Comparison of ENCODE assay signal across 17 mouse cellular contexts in the genomic region with DNA sequence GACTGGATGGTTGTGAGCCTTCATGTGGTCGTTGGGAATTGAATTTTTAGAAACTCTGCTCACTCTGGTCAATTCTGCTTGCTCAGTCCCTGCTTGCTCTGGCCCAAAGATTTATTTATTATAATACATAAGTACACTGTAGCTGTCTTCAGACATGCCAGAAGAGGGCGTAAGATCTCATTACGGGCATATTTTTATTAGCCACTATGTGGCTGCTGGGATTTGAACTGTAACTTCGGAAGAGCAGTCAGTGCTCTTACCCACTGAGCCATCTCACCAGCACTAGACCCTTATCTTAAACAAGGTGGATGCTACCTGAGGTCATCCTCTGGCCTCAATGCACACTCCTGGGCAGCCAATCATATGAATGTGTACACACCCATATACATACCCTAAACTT. TPM values are rescaled to one million over a fixed set of nuclear protein-coding genes. Genes with fewer than 3 reads are reported as not detected.
A peak's percentile ranks its signal among the peaks of the same experiment; 100 is the strongest.
DNase-seq lines count a peak whose midpoint lies in the region; ATAC-seq and TF ChIP-seq lines count a peak whose summit lies in the region.
"Not testable (repeated sequence)": the region's sequence is repeated elsewhere in the genome, so short reads cannot be mapped to it uniquely, and the experiment has no call there.
"Had no signal": no experiment of that assay in that cellular context is flagged by ENCODE, and none has a peak within 500 bp of the region (broad histone marks: within the 10 kb centered on the region; RNA-seq: fewer than 3 reads in every experiment).

No protein-coding gene starts in this region.

- not testable (repeated sequence) for H3K36me3 ChIP-seq in lung, postnatal 0 days (ENCODE audit: insufficient read depth, low read length); splenic B cell, adult 2 months (ENCODE audit: control insufficient read depth, insufficient read depth, low read length, poor library complexity, severe bottlenecking)

- not testable (repeated sequence) for H3K27ac ChIP-seq in layer of hippocampus, adult 2 months; lung, postnatal 0 days (ENCODE audit: low read length)

- not testable (repeated sequence) for H3K4me2 ChIP-seq in lung, postnatal 0 days (replicated peaks; ENCODE audit: low read depth, low read length)

- WGBS in lung, postnatal 0 days: 69% methylated on average over 4 of the region's 4 CpGs

- CTCF ChIA-PET in Patski (lab: Charles Lee): interaction anchor here (1.0 to 1.8 kb wide), 3 partner anchors 26 to 45 kb away, joined by 3 to 7 read pairs (median 3); no protein-coding TSS in a partner anchor

- peak; percentile 38 for TF ChIP-seq CTCF in Patski (IDR thresholded peaks at IDR 0.05)
- TF ChIP-seq CTCF in layer of hippocampus, adult 2 months (conservative IDR thresholded peaks at IDR 0.05): peak; percentile 53
- TF ChIP-seq CTCF in lung, postnatal 0 days (IDR thresholded peaks at IDR 0.05): peak; percentile 34

- not testable (repeated sequence) for H3K9me3 ChIP-seq in lung, postnatal 0 days (ENCODE audit: low read length)

- H3K4me3 ChIP-seq in layer of hippocampus, adult 2 months; lung, postnatal 0 days (ENCODE audit: low read depth, low read length): not testable (repeated sequence)

- H3K27me3 ChIP-seq in Patski; lung, postnatal 0 days (replicated peaks; ENCODE audit: insufficient read depth, low read length); splenic B cell, adult 2 months (ENCODE audit: control insufficient read depth, insufficient read depth, low read length, poor library complexity, severe bottlenecking): not testable (repeated sequence)

- peak; percentile 9 for DNase-seq in CD4-positive helper T cell, adult 2 months (ENCODE audit: low read depth, low spot score)
- not testable (repeated sequence) for DNase-seq in Patski (ENCODE audit: low read depth, low spot score); layer of hippocampus, adult 2 months (ENCODE audit: low spot score in 2 of 2); lung, postnatal 0 days (ENCODE audit: low spot score)
- DNase-seq in induced T-regulatory cell, adult 2 months (ENCODE audit: low read depth): peak; percentile 21
- DNase-seq in splenic B cell, adult 2 months (ENCODE audit: low read depth, low spot score): peak; percentile 29

- POLR2A ChIA-PET in Patski (lab: Charles Lee): interaction anchor here (0.6 kb wide), 1 partner anchor 213 kb away, joined by 3 read pairs; no protein-coding TSS in a partner anchor

- in situ Hi-C loops in Patski (cut with MboI; ENCODE audit: low pct_unique_long_range_greater_than_20kb): not testable (repeated sequence)

- not testable (repeated sequence) for TF ChIP-seq EP300 in lung, postnatal 0 days (IDR thresholded peaks at IDR 0.05)

- not testable (repeated sequence) for H3K4me1 ChIP-seq in lung, postnatal 0 days (ENCODE audit: insufficient read depth, low read depth, low read length)

- ATAC-seq in Patski; lung, postnatal 0 days: not testable (repeated sequence)

- not testable (repeated sequence) for H3K9ac ChIP-seq in lung, postnatal 0 days (replicated peaks; ENCODE audit: low read depth)

RNA-seq across cellular contexts. Expression of a gene that starts 6.1 kb away (rescaled TPM):
- 801 TPM for polyA plus RNA-seq in Patski (2021)
- 100 to 1,000 TPM; 365 to 415 TPM for total RNA-seq in layer of hippocampus, adult 2 months (2021)
- polyA plus RNA-seq in lung, postnatal 0 days (2015; fragmentation: Nextera tagmentation; extraction: Ambion mirVana): 168 and 186 TPM in 2 replicates

RNA-seq across cellular contexts. Expression of a gene that starts 27.2 kb away (rescaled TPM):
- polyA plus RNA-seq in Patski (2021): 21.5 TPM
- total RNA-seq in layer of hippocampus, adult 2 months (2021): 10 to 100 TPM; 10.1 to 10.8 TPM
- 5.2 and 6.2 TPM in 2 replicates for polyA plus RNA-seq in lung, postnatal 0 days (2015; fragmentation: Nextera tagmentation; extraction: Ambion mirVana)

RNA-seq across cellular contexts. Expression of a gene that starts 34.9 kb away (rescaled TPM):
- not detected for polyA plus RNA-seq in Patski (2021)
- total RNA-seq in layer of hippocampus, adult 2 months (2021): 1 to 10 TPM in 1 of 2 experiments, not detected in 1; 1.7 TPM
- polyA plus RNA-seq in lung, postnatal 0 days (2015; fragmentation: Nextera tagmentation; extraction: Ambion mirVana): 0.40 and 0.53 TPM in 2 replicates
- total RNA-seq: adrenal gland, adult 8-10 months; adrenal gland, postnatal 36 days; forebrain, postnatal 0 days; gastrocnemius, adult 18-20 months; gastrocnemius, postnatal 25 days; granulocyte monocyte progenitor cell, adult 5-6 weeks; heart, postnatal 36 days had no signal
- polyA plus RNA-seq: CD4-positive, CD25-positive, alpha-beta regulatory T cell, adult 4 months; heart, embryonic 13.5 days; heart, postnatal 0 days; inflammation-experienced regulatory T-cells, adult 6 months had no signal

RNA-seq across cellular contexts. Expression of a gene that starts 57.4 kb away (rescaled TPM):
- polyA plus RNA-seq in Patski (2021): 503 TPM
- total RNA-seq in layer of hippocampus, adult 2 months (2021): 100 to 1,000 TPM; 272 to 300 TPM
- polyA plus RNA-seq in lung, postnatal 0 days (2015; fragmentation: Nextera tagmentation; extraction: Ambion mirVana): 154 and 172 TPM in 2 replicates
